Mouse (Mus musculus) mouse embryonic stem cell (cell line): ENCODE measurements around the gene Gm21103.
"Not testable (repeated sequence)": the region's sequence is repeated elsewhere in the genome, so short reads cannot be mapped to it uniquely, and the experiment has no call there.

Experiments
- in situ Hi-C, 2 experiments: fragments of 300-500 bp; cut with MboI; formaldehyde crosslinking; loops; 1 replicate in 1 of 2; 3 replicates in 1 of 2; pipeline ENCODE4 v1.14.3; 2019 to 2020; ENCODE audit warnings: low sequenced_read_pairs in 2 of 2, low pct_unique_long_range_greater_than_20kb in 1 of 2, mixed read lengths in 1 of 2; ENCODE audit not compliant: unreplicated experiment in 1 of 2

Gm21103 gene

DNA sequence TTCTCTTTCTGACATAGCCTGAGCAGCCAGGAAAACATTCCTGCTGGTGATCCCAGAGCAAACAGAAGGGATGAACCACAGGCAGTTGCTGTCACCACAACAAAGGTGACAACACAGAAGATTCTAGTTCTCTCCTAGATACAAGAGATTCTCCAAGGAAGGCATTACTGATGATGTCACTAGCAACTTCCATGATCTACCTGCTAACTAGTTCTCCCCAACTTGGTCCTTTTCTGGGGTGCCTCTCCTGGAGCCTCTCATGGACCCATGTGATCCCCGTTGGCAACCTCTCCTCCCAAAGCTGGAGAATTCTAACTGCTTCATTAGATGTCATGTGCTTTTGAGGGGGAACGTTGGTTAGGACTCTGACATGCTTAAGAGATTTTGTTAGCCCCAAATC lies at the start of gene Gm21103:
Gene Gm21103, minus strand, starts transcription at position 101 of the 400 bp plus-strand sequence.
- in situ Hi-C loops = not testable (repeated sequence)

GRCm38 (mm10) chr14:6343578-6343977 lies 38.9 kb upstream of the Gm21103 start, which contains the start of gene Gm3618:
TSS of gene Gm3618 (minus strand) at chr14:6343678.
- in situ Hi-C loops = not testable (repeated sequence)

- in situ Hi-C loops = not testable (repeated sequence)
Measured at GRCm38 (mm10) chr14:6286931-6287715, 17.5 kb downstream of the Gm21103 start, which contains the start of gene Gm3411. TSS of gene Gm3411 (minus strand) at chr14:6287250.
